Mouse (Mus musculus) liver, embryonic 13.5 days (tissue): Measurements from ENCODE around the gene Mttp. TPM values are rescaled to one million over a fixed set of nuclear protein-coding genes. Genes with fewer than 3 reads are reported as not detected.

Experiments
- ATAC-seq: fragments of 200-750 bp; cut with Nextera tagmentation; 2 replicates; pipeline ENCODE4 v1.8.0; 2017; ENCODE audit warnings: low read depth, mild to moderate bottlenecking, moderate number of reproducible peaks, moderate library complexity
- DNase-seq: peaks from one replicate; pipeline ENCODE4 v3.0.0; 2022
- H3K27ac ChIP-seq: fragments of 300-500 bp; sonication (generic); 2 replicates; pipeline ENCODE4 v1.5.1; 2015; ENCODE audit warnings: moderate library complexity, mild to moderate bottlenecking, inconsistent platforms
- H3K27me3 ChIP-seq: fragments of 300-500 bp; sonication (generic); 2 replicates; pipeline ENCODE4 v1.6.1; 2015; ENCODE audit warnings: mild to moderate bottlenecking, inconsistent platforms
- H3K36me3 ChIP-seq: fragments of 300-500 bp; sonication (generic); 2 replicates; pipeline ENCODE4 v1.6.1; 2015; ENCODE audit warnings: mild to moderate bottlenecking, inconsistent platforms
- H3K4me1 ChIP-seq: fragments of 300-500 bp; sonication (generic); replicated peaks from 2 replicates; pipeline ENCODE4 v1.6.1; 2015; ENCODE audit warnings: inconsistent platforms
- H3K4me2 ChIP-seq: fragments of 300-500 bp; sonication (generic); 2 replicates; pipeline ENCODE4 v1.6.1; 2015; ENCODE audit warnings: inconsistent platforms, mild to moderate bottlenecking, moderate library complexity
- H3K4me3 ChIP-seq: fragments of 300-500 bp; sonication (generic); replicated peaks from 2 replicates; pipeline ENCODE4 v1.5.1; 2015; ENCODE audit warnings: mild to moderate bottlenecking, inconsistent platforms
- H3K9ac ChIP-seq: fragments of 300-500 bp; sonication (generic); 2 replicates; pipeline ENCODE4 v1.6.1; 2015; ENCODE audit warnings: mild to moderate bottlenecking, inconsistent platforms
- H3K9me3 ChIP-seq: fragments of 300-500 bp; sonication (generic); replicated peaks from 2 replicates; pipeline ENCODE4 v1.6.1; 2016; ENCODE audit warnings: inconsistent platforms
- WGBS: fragments of 180-500 bp; shearing (Covaris S2); methylation state at CpG from one replicate; pipeline ENCODE4 v1.1.7; 2015; ENCODE audit not compliant: insufficient replicate concordance; 5-methylcytosine and 5-hydroxymethylcytosine counted together
- polyA plus RNA-seq: library from polyadenylated mRNA; unstranded; fragments of >200 nt; fragmentation: Nextera tagmentation; extraction: Ambion mirVana; gene quantifications from 2 replicates; pipeline ENCODE4 v1.2.1, GENCODE M21; 2015

The Mttp gene
- polyA plus RNA-seq, 1 experiment from 2014 or later = 27.4 TPM

DNA sequence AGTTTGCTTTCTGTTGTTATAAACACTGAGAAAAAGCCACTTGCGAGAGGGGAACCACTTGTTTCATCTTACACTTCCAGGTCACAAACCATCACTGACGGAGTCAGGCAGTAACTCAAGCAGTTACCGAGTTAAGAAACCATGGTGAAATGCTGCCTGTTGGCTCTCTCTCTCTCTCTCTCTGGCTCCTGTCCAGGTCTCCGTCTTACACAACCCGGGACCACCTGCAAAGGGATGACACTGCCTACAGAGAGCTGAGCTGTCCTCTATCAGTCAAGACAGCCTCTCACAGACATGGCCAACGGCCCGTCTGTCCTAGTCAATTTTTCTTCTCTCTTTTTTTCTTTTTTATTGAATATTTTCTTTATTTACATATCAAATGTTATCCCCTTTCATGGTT, 101.5 kb downstream of the Mttp start:
- Histone ChIP-seq H3K36me3 (no peaks in the 10 kb centered on the region), H3K9ac (no peak overlapping the region), H3K4me3 (no peak overlapping the region), H3K9me3 (no peaks in the 10 kb centered on the region), H3K4me1 (no peaks in the 10 kb centered on the region), H3K27ac (no peak overlapping the region), H3K4me2 (no peak overlapping the region), H3K27me3 (no peaks in the 10 kb centered on the region)
- WGBS = 74% methylated on average over 7 of the region's 7 CpGs
- DNase-seq (no peak), ATAC-seq (no peak)

DNA sequence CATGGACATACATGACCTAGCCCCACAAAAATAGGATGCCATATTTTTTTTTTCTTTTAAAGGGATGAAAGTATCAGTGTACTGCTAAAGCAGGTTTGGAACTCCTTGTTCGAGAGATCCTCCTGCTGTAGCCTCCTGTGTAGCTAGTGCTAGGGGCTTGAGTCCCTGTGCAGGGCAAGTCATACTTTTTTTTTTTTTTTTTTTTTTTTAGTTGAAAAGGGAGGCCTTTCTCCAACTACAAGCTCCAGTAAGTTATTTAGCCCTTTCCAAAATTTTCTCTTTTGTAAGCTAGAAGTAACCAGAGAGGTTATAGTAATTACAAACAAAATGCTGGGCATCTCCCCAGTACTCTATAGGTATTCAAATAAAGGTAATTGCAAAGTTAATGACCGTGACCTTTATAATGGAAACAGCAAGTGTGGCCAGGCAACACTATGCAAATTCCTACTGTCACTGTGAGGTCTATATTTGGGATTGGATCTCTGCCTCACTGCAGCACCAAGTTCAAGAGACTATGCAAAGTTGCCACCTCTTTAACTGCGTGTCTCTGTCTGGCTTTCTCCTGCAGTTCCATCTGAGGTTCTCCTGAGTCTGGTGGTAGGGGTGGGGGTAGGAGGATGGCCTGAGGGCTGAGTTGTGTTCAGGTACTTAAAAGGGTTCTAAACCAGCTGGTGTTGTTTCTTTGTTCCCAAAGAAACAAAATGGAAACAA, 103.0 kb downstream of the Mttp start:
- H3K4me1 ChIP-seq = no peaks in the 10 kb centered on the region
- ATAC-seq (no peak), DNase-seq (no peak)
- no peak overlapping the region for H3K4me2 ChIP-seq
- H3K9me3 ChIP-seq = no peaks in the 10 kb centered on the region
- H3K4me3 ChIP-seq = no peak overlapping the region
- H3K27me3 ChIP-seq = no peaks in the 10 kb centered on the region
- H3K9ac ChIP-seq = no peak overlapping the region
- no peaks in the 10 kb centered on the region for H3K36me3 ChIP-seq
- no peak overlapping the region for H3K27ac ChIP-seq
- 60% methylated on average over 3 of the region's 3 CpGs for WGBS

GRCm38 (mm10) chr3:138040938-138041337, 103.8 kb downstream of the Mttp start:
- Histone ChIP-seq H3K9me3 (no peaks in the 10 kb centered on the region), H3K36me3 (no peaks in the 10 kb centered on the region), H3K9ac (no peak overlapping the region), H3K4me3 (no peak overlapping the region), H3K27me3 (no peaks in the 10 kb centered on the region), H3K27ac (no peak overlapping the region), H3K4me1 (no peaks in the 10 kb centered on the region), H3K4me2 (no peak overlapping the region)
- DNase-seq = no peak
- ATAC-seq = no peak
- WGBS = 32% methylated on average over 2 of the region's 2 CpGs

Other genes starting within 250 kb of the Mttp start
- 65.6 and 78.3 TPM in 2 replicates for gene Lamtor3, start 226.5 kb downstream of the Mttp start, polyA plus RNA-seq
- 14.0 and 20.3 TPM in 2 replicates for gene Dapp1, start 163.4 kb downstream of the Mttp start, polyA plus RNA-seq
- gene 1110002E22Rik, start 79.9 kb downstream of the Mttp start, polyA plus RNA-seq = 0.02 and 0.06 TPM in 2 replicates
- not detected in 2 replicates for gene Gm5105, start 77.6 kb downstream of the Mttp start, polyA plus RNA-seq
- 7.3 and 8.6 TPM in 2 replicates for gene Trmt10a, start 1.5 kb downstream of the Mttp start, polyA plus RNA-seq
- gene 4930579F01Rik, start 48.9 kb upstream of the Mttp start, polyA plus RNA-seq = not detected in 2 replicates
- gene Adh7, start 72.8 kb upstream of the Mttp start, polyA plus RNA-seq = 0.25 and 0.30 TPM in 2 replicates
- 3.0 and 3.4 TPM in 2 replicates for gene Adh1, start 116.0 kb upstream of the Mttp start, polyA plus RNA-seq
- not detected in 2 replicates for gene Adh6a, start 168.3 kb upstream of the Mttp start, polyA plus RNA-seq
- gene Adh6b, start 196.8 kb upstream of the Mttp start, polyA plus RNA-seq = 0.35 and 0.51 TPM in 2 replicates